Mouse (Mus musculus) brain, embryonic 14.5 days (tissue): Measurements from ENCODE around the gene Dazl.

Experiments
- CTCF ChIP-seq: fragments of 200-500 bp; IDR thresholded peaks from 2 replicates; pipeline ENCODE4 v1.5.1; 2012; ENCODE audit warnings: inconsistent platforms, mild to moderate bottlenecking, moderate library complexity, borderline replicate concordance; ENCODE audit not compliant: insufficient read depth, insufficient read length; ENCODE audit errors: extremely low read depth
- POLR2A ChIP-seq: fragments of 200-500 bp; IDR thresholded peaks from 2 replicates; pipeline ENCODE4 v1.6.1; 2012; ENCODE audit warnings: mild to moderate bottlenecking, inconsistent platforms, borderline replicate concordance; ENCODE audit not compliant: poor library complexity, insufficient read depth, insufficient read length, severe bottlenecking; ENCODE audit errors: extremely low read depth

GRCm38 (mm10) chr17:50243326-50243725, 50.1 kb downstream of the Dazl start:
- TF ChIP-seq CTCF = no peak
- no peak for TF ChIP-seq POLR2A
